Mouse (Mus musculus) ES-E14 (cell line): ENCODE results near the gene Exoc6.

Experiments
- HCFC1 ChIP-seq: IDR thresholded peaks from 2 replicates; pipeline ENCODE4 v1.6.1; 2012; ENCODE audit warnings: low read length, inconsistent platforms, borderline replicate concordance; ENCODE audit not compliant: insufficient read depth
- MAFK ChIP-seq: IDR thresholded peaks from 2 replicates; pipeline ENCODE4 v1.6.1; 2014; ENCODE audit warnings: mild to moderate bottlenecking, low read depth, low read length, inconsistent platforms; ENCODE audit not compliant: insufficient read depth
- ZC3H11A ChIP-seq: IDR thresholded peaks from 2 replicates; pipeline ENCODE4 v1.6.1; 2012; ENCODE audit warnings: low read depth, mild to moderate bottlenecking, inconsistent platforms, low read length, borderline replicate concordance
- ZNF384 ChIP-seq: IDR thresholded peaks from 2 replicates; pipeline ENCODE4 v1.6.1; 2012; ENCODE audit warnings: low read depth, low read length, inconsistent platforms

- TF ChIP-seq HCFC1 (no peak), MAFK (no peak), ZNF384 (no peak), ZC3H11A (no peak)
Observed at GRCm38 (mm10) chr19:37719166-37719565, 168.9 kb downstream of the Exoc6 start.
